Mouse (Mus musculus) G1E (cell line): Measurements from ENCODE around the gene Wwox.

Source experiments
- CTCF ChIP-seq: IDR thresholded peaks from 2 replicates; pipeline ENCODE4 v1.5.1; 2012; ENCODE audit warnings: low read depth, low read length, inconsistent platforms, mixed read lengths
- GATA1 ChIP-seq: IDR thresholded peaks from 2 replicates; pipeline ENCODE4 v1.6.1; 2012; ENCODE audit warnings: borderline replicate concordance, low read length, inconsistent platforms, mixed read lengths
- POLR2AphosphoS5 ChIP-seq: IDR thresholded peaks from 2 replicates; pipeline ENCODE4 v1.6.1; 2012; ENCODE audit warnings: low read depth, low read length, inconsistent platforms; ENCODE audit not compliant: insufficient replicate concordance
- TAL1 ChIP-seq: conservative IDR thresholded peaks from 2 replicates; pipeline ENCODE4 v1.6.1; 2012; ENCODE audit warnings: low read depth, low read length, inconsistent platforms, mixed read lengths

DNA sequence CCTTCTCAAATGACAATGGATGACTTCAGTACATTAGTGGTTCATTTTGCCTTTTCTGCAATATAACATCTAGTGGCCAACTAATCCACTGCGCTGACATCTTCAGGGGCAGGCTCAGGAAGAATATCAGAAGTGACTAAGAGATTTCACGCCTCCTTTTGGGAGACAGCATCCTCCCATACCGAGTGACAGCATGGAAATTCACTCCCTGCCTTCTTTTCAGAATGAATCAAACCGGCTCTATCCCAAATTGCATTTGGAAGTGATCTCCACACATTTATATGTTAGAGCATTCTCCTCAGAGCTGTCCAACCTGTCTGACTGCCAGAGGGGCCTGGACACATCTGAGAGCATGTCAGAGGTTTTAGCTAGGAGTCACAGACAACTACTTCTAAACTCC, 940.6 kb downstream of the Wwox start:
- TF ChIP-seq CTCF: no peak
- TF ChIP-seq POLR2AphosphoS5: no peak
- no peak for TF ChIP-seq TAL1
- no peak for TF ChIP-seq GATA1
